Mouse (Mus musculus) brain, embryonic 14.5 days (tissue): ENCODE measurements around the gene Stoml2.

ENCODE experiments used
- CTCF ChIP-seq: fragments of 200-500 bp; IDR thresholded peaks from 2 replicates; pipeline ENCODE4 v1.5.1; 2012; ENCODE audit warnings: inconsistent platforms, mild to moderate bottlenecking, moderate library complexity, borderline replicate concordance; ENCODE audit not compliant: insufficient read depth, insufficient read length; ENCODE audit errors: extremely low read depth
- POLR2A ChIP-seq: fragments of 200-500 bp; IDR thresholded peaks from 2 replicates; pipeline ENCODE4 v1.6.1; 2012; ENCODE audit warnings: mild to moderate bottlenecking, inconsistent platforms, borderline replicate concordance; ENCODE audit not compliant: poor library complexity, insufficient read depth, insufficient read length, severe bottlenecking; ENCODE audit errors: extremely low read depth

DNA sequence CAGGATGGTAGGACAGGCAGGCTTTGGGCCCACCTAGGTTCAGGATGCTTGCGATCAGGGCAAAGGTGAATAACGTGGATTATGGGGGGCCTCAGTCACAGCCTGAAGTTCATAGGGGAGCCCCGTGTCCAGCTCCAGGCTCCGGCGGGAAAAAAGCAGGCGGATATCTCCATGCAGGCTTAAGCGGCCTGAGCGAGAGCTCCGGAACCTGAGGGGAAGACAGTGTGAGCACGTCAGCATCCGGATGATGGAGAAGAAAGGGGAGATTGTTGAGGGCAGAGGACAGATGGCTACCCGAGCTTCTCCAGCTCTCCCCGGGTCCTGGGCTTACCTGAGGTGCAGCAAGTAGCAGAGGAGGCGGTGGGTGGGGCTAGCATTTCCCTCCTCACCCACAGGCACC is 2.0 kb upstream of the Stoml2 start:
- TF ChIP-seq CTCF (no peak), POLR2A (no peak)
